Mouse (Mus musculus): ENCODE results near the gene Cnnm2. TPM values are rescaled to one million over a fixed set of nuclear protein-coding genes. Genes with fewer than 3 reads are reported as not detected.
A peak's percentile ranks its signal among the peaks of the same experiment; 100 is the strongest.
"Not testable (repeated sequence)": the region's sequence is repeated elsewhere in the genome, so short reads cannot be mapped to it uniquely, and the experiment has no call there.

Gene Cnnm2
- total RNA-seq, 2 experiments from 2014 or later, result 33.3 to 33.9 TPM

DNA sequence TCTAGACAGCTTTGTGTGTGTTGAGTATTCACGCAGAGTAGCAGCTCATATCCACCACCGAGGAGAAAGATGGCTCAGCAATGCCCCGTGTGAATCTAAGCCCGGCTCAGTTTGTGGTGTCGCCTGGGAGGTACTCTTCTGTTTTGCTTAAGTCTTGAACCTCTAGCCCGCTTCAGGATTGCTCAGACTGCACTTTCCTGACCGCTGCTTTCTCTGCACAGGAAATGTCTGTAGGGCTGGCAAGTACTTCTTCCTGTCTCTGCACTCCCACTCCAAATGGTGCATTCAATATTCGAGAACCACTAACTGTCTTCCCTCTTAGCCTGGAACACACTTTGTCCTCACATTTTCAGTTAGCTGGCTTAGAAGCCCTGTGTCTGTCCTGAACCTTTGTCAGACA, 2.3 kb upstream of the Cnnm2 start:
- DNase-seq (ENCODE audit: low spot score in 2 of 2), result peak in 1 of 2 experiments; percentile 16
- intact Hi-C loops (cut with DNase I), result no loop called here

DNA sequence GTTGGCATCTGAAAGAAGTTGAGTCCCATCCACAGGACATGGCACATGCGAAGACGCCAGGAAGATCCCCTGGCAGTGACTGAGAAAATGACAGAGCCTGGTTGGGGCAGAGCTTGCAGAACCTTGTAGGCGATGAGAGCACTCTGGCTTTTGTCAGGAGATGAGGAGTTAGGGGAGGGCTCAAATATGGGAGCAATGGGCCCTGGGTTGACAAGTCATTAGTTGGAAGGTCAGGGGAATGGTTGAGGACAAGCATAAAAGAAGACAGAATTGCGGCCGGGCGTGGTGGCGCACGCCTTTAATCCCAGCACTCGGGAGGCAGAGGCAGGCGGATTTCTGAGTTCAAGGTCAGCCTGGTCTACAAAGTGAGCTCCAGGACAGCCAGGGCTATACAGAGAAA, 1.5 kb upstream of the Cnnm2 start:
- DNase-seq (ENCODE audit: low spot score in 2 of 2), result not testable (repeated sequence)
- intact Hi-C loops (cut with DNase I), result loop anchor here (1.0 to 5.0 kb wide), 3 partner anchors 109 to 282 kb away; no protein-coding TSS in a partner anchor

DNA sequence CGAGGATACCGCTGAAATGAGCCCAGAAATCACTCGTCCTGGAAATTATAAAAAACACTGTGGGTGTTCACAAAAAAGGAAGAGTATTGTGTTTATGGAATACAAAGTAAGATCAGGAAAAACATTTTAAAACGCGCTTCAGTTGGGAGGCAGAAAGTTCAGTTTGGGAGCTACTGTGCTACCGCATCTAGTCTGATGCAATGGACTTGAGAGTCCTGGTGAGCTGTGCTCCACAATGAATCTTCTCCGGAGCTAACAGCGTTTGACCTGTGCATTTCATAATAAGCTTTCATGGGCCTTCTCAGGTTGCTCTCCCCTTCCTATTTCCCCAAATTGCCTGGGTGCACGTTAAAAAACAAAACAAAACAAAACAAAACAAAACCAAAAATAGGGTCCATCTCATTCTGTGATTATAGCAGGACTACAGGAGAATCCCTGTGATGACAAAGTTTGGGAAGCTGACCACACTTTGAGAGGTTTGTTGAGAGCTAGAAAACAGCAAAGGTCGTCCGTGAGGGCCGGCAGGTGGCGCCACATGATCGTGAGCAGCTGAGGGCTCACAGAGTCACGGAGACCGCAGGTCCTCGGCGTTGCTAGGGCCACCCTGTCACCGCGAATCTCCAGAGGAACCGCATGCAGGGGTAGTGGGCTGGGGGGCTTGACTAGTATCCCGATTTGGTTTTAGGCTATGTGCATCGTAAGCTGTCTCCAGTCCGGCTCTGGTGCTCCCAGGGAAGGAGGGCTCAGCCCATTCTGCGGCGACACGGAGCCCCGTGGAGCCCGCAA, 828 bp upstream of the Cnnm2 start:
- intact Hi-C loops (cut with DNase I), result loop anchor here (1.0 to 5.0 kb wide), 3 partner anchors 109 to 282 kb away; no protein-coding TSS in a partner anchor
- DNase-seq (ENCODE audit: low spot score in 2 of 2), result peak; percentile 86 to 92

DNA sequence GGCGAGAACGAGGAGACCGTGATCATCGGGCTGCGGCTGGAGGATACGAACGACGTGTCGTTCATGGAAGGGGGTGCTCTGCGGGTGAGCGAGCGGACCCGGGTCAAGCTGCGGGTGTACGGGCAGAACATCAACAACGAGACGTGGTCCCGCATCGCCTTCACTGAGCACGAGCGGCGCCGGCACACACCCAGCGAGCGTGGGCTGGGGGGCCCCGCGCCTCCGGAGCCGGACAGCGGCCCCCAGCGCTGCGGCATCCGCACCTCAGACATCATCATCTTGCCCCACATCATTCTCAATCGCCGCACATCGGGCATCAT, 535 bp downstream of the Cnnm2 start:
- no peak for DNase-seq (ENCODE audit: low spot score in 2 of 2)
- intact Hi-C loops (cut with DNase I), result loop anchor here (2.0 to 5.0 kb wide), 3 partner anchors 201 to 280 kb away; no protein-coding TSS in a partner anchor

DNA sequence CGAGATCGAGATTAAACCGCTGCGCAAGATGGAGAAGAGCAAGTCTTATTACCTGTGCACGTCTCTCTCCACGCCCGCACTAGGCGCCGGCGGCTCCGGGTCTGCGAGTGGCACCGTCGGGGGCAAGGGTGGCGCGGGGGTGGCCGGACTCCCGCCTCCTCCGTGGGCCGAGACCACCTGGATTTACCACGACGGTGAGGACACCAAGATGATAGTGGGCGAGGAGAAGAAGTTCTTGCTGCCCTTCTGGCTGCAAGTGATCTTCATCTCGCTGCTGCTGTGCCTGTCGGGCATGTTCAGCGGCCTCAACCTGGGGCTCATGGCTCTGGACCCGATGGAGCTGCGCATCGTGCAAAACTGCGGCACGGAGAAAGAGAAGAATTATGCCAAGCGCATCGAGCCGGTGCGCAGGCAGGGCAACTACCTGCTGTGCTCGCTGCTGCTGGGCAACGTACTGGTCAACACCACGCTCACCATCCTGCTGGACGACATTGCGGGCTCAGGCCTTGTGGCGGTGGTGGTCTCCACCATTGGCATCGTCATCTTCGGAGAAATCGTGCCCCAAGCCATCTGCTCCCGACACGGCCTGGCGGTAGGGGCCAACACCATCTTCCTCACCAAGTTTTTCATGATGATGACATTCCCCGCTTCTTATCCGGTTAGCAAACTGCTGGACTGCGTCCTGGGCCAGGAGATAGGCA, 1.0 kb downstream of the Cnnm2 start:
- intact Hi-C loops (cut with DNase I), result loop anchor here (2.0 to 5.0 kb wide), 2 partner anchors 228 to 280 kb away; no protein-coding TSS in a partner anchor

DNA sequence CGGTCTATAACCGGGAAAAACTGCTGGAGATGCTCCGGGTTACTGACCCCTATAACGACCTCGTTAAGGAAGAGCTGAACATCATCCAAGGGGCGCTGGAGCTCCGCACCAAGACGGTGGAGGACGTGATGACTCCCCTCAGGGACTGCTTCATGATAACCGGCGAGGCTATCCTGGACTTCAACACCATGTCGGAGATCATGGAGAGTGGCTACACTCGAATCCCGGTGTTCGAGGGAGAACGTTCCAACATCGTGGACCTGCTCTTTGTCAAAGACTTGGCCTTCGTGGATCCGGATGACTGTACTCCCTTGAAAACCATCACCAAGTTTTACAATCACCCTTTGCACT, 1.6 kb downstream of the Cnnm2 start:
- DNase-seq (ENCODE audit: low spot score in 2 of 2), result peak; percentile 19 to 24
- intact Hi-C loops (cut with DNase I), result loop anchor here (2.0 to 5.0 kb wide), 2 partner anchors 228 to 279 kb away; no protein-coding TSS in a partner anchor

More for the DNA sequence above, 1.0 kb downstream of the Cnnm2 start:
- peak; percentile 43 to 48 for DNase-seq (ENCODE audit: low spot score in 2 of 2)

DNA sequence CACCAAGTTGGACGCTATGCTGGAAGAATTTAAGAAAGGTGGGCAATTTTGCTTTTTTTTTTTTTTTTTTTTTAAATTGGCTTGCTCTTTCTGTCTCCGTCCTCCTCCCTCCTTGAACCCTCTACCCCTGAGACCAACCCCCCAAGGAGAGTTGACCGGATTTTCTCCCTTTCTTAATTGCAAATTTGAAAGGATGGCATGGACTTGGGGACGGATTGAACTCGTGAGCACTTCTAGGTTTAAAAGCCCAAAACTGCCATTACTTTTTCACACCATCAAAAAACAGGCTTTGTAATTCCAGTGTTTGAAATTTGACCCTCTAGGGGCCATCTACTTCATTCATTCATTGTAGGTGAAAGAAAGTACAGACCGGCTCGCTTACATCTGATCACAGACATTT, 2.0 kb downstream of the Cnnm2 start:
- intact Hi-C loops (cut with DNase I), result loop anchor here (2.0 to 5.0 kb wide), 2 partner anchors 227 to 279 kb away; no protein-coding TSS in a partner anchor
- DNase-seq (ENCODE audit: low spot score in 2 of 2), result peak in 1 of 2 experiments; percentile 13

DNA sequence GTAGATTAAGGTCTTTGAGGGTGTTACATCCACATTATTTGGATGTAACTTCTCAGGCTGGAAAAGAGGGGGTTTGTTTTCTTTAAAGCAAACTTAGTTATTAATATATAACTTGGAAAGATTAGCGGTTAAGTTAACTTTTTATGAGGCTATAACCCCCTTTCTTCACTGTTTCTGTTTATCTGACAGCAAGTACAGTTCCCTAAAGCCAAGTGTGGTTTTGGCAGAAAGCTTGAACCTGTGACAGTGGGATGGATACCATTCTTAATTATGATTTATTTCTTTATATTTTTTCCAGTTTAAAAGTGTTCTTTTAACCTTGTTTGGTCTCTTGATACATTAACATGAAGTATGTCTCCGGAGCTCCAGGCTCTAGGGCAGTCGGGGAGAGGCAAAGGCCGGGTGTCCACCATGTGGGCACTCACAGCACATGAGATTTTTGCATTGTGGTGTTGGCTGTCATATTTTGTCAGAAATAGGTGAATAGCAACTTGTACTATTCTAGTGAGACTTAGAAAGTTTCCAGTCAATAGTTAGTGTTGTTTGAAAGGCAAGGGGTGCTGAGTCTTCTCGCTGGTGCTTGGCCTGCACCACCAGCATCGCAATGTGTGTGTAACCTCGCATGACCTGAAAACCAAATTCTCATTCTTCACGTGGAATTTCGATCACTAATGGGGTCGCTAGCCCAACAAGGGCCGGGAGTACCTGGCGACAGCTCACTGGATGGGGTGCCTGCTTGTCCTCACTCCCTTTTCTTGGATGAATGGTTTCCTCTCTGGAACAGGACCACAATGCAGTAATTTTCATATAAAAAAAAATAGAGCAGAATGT, 2.8 kb downstream of the Cnnm2 start:
- intact Hi-C loops (cut with DNase I), result loop anchor here (2.0 to 5.0 kb wide), 2 partner anchors 227 to 278 kb away; no protein-coding TSS in a partner anchor
- DNase-seq (ENCODE audit: low spot score in 2 of 2), result no peak

DNA sequence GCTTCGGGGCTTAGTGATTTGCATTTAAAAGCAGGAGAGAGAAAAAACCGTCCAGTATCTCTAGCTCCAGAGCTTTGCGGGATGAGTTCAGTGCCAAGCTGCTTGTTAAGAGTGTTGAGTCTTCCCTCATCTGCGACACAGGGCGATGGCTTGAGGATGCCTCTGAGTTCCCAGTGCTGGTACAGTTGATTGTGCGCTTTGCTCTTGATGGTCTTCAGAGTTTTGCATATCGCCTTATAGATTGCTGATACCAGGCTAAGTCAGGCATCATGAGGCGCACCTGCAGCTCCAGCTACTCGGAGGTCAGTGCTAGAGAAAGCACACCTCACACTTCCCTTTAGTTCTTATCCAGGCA, 3.3 kb downstream of the Cnnm2 start:
- intact Hi-C loops (cut with DNase I), result loop anchor here (5.0 kb wide), 1 partner anchor 278 kb away; no protein-coding TSS in a partner anchor
- peak; percentile 18 to 27 for DNase-seq (ENCODE audit: low spot score in 2 of 2)

DNA sequence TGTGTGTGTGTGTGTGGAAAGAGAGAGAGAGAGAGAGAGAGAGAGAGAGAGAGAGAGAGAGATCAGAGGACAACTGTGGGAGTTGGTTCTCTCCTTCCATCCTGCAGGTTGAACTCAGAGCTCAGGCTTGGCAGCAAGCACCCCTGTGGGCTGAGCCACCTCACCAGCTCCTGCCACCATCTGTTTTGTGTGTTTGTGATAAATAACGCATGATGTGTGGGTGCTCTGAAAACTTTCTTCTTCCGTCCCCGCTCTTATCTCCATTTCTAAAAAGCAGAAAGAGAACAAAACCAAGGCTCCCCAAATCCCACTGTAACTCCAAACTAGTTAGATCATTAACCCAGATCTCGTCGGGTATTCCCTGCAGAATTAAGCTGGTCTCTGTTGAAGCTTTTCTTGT, 4.7 kb downstream of the Cnnm2 start:
- intact Hi-C loops (cut with DNase I), result no loop called here
- DNase-seq (ENCODE audit: low spot score in 2 of 2), result no peak

DNA sequence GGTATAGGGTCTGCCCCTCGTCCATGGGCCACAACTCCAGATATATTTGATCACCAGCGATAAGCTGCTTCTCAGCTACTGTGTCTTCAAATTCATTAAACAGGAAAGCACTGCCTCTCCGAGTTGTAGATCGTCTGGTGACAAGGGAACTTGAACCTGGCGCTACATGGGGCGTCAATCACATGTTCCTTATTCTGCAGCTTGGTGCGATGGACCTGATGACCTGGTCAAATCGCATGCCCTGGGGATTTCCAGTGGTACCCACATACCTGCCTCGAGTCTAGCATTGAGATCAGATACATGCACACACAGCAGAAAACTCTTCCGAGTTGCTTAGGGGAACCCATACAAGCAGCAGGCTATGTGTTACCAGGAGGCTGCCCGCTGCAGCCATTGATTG, 8.4 kb downstream of the Cnnm2 start:
- intact Hi-C loops (cut with DNase I), result no loop called here
- DNase-seq (ENCODE audit: low spot score in 2 of 2), result no peak

DNA sequence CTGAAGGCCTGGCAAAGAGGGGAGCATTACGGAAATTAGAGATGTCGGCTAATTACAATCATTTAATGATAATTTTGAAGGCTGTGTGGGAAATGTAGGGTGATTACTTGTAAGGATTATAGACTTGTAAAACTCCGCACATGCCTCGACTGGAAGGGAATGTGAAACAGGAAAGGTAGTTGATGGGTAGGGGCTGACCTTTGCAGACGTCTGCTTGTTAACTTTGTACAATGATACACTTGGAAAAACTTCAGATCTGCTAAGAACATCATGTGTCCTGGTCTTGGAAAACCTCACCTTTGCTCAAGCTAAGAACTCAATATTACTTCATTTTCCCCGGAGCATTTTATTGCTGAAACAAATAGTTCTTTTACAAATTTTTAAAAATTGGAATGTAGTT, 10.4 kb downstream of the Cnnm2 start:
- intact Hi-C loops (cut with DNase I), result no loop called here
- DNase-seq (ENCODE audit: low spot score in 2 of 2), result no peak

DNA sequence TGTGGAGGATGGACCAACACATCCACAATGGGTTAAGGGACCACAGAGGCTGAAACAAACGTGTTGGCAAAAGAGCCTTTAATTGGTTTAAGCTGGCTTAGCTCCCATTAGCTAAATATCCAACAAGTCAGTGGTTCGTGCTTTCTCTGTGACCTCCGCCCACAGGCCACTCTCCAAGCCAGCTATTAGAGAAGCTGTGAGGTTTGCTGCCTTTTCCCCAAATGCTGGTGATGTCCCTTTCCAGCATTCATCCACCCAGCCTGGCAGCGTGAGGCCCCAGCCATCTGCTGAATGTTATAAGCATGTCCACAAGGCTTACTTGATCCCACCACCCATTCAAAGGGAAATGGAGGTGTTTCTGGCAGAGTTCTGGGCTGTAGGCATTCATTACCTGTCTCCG, 15.0 kb downstream of the Cnnm2 start:
- no peak for DNase-seq (ENCODE audit: low spot score in 2 of 2)
- intact Hi-C loops (cut with DNase I), result no loop called here

DNA sequence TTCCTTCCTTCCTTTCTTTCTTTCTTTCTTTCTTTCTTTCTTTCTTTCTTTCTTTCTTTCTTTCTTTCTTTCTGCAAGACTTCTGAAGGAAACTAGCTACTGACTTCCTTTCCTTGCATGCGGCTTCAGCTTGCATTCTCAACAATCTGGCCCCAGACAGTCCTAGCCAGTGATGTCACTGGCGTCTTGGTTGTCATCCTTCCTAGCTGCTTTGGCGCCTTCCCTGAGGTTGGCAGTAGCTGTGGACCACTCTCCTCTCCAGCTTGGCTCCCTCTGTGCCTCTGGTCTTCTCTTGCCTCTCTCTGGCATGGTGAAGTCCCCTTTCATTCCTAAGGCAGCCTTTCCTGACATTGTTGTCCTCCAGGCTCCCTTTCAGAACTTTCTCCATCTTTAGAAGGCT, 15.5 kb downstream of the Cnnm2 start:
- no peak for DNase-seq (ENCODE audit: low spot score in 2 of 2)

DNA sequence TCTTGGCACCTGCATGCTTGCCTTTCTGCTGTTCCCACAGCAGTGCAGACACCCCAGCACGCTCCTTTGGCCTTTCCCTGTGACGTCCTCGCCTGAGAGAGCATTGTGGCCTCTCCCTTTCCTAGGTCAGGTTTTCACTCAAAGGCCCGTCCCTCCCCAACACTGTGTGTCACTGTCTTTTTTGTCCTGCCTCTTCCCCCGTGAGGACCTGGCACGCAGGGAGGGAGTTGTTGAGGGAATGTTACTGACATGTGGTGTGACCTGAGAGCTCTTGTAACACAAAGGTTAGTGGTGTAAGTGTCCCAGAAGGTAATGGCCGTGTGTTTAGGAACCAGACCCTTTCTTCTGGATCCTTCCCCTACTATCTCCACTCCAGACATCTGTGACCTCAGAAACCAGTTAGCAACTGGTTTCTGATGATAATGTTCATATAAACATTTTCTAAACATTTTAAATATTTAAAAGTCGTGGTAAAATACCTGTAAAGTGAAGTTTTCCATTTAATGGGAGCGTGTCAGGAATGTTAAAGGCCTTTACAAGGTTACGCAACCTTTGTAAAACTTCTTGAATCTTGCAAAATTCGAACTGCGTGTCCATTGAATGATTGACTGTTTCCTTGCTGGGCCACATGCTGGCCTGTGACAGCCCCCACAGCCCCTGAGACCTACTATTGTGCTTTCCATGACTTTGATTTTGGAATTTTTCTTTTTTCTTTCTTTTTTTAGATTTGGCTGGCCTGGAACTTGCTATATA, 16.7 kb downstream of the Cnnm2 start:
- intact Hi-C loops (cut with DNase I), result no loop called here
- no peak for DNase-seq (ENCODE audit: low spot score in 2 of 2)

More for the DNA sequence above, 15.5 kb downstream of the Cnnm2 start:
- intact Hi-C loops (cut with DNase I), result no loop called here

DNA sequence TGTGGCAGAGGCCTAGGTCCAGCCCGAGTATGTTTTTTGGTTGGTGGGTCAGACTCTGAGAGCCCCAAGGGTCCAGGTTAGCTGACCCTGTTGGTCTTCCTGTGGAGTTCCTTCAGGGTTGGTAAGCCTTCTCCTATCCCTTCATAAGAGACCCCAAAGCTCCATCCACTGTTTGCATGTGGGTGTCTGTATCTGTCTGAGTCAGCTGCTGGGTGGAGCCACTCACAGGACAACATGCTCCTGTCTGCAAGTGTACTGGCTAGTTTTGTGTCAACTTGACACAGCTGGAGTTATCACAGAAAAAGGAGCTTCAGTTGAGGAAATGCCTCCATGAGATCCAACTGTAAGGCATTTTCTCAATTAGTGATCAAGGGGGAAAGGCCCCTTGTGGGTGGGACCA, 17.7 kb downstream of the Cnnm2 start:
- intact Hi-C loops (cut with DNase I); DNase-seq (ENCODE audit: low spot score in 2 of 2): not testable (repeated sequence)

DNA sequence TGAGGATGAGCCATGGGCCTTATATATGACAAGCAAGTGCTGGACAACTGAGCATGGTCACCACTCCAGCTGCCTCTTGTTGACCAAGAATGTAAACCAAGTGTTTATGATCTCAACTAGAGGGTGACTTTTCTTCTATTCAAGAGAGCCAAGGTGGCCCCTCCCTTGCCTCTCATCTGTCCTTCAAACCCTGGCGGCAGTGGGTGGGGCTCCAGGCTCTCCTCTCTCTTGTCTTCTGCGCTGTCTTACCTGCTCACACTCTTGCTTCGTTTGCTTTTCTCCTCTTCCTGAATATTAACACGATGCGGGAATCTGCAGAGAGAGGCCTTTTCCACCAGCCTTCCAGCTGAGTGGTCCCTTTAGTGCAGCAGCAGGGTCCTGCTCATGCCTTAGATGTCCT, 22.6 kb downstream of the Cnnm2 start:
- no peak for DNase-seq (ENCODE audit: low spot score in 2 of 2)
- intact Hi-C loops (cut with DNase I), result no loop called here

DNA sequence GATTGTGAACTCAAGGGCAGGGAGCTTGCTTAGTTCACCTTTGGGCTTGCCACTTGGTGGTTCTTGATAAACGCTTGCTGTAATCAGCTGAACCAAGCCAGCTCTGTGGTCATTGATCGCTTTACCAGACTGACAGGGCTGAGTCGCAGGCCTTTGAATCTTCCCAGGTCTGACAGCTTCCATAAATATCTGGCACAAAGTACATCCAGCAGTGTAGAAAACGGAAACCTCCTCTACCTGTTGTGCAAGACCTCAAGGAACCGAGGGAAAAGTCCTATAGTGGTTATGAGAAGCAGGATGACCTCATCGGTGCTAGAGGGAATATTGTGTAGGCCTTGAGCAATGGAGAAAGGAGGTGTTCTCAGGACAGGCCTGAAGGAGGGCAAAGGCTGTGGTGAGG, 23.1 kb downstream of the Cnnm2 start:
- intact Hi-C loops (cut with DNase I), result no loop called here
- no peak for DNase-seq (ENCODE audit: low spot score in 2 of 2)

DNA sequence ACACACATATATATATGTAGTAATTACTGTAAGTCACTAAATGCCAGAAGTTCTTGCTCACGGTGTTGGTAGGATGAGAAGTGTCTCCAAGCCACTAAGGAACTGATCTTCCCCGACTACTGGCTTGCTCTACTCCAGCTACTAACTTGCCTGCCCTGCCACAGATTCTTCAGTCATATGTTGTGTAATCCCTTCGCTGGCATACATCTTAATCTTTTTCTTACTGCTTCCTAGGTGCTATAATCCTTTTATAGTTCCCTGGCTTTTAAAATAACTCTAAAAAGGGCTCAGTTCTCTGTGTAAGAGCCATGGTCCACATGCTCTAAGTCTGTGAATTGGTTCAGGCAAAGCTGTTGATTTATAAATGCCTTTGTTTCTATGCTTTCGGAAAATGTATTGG, 24.2 kb downstream of the Cnnm2 start:
- peak in 1 of 2 experiments; percentile 67 for DNase-seq (ENCODE audit: low spot score in 2 of 2)
- intact Hi-C loops (cut with DNase I), result no loop called here

All from left cerebral cortex, postnatal 25 days (tissue).